Mouse (Mus musculus): ENCODE data around the gene Mypop. TPM values are rescaled to one million over a fixed set of nuclear protein-coding genes. Genes with fewer than 3 reads are reported as not detected.

Gene Mypop
- 3.5 TPM for polyA plus RNA-seq (2017; shearing (Covaris generic))

GRCm38 (mm10) chr7:18990601-18991295 lies at the start of gene Mypop:
Gene Mypop, plus strand, starts transcription at chr7:18991245.

GRCm38 (mm10) chr7:18987100-18987499 lies 3.9 kb upstream of the Mypop start, which contains the start of gene Nanos2:
Gene Nanos2, plus strand, starts transcription at chr7:18987400.

GRCm38 (mm10) chr7:19003902-19004630 lies 13.0 kb downstream of the Mypop start, which contains the start of gene Irf2bp1:
Gene Irf2bp1, plus strand, starts transcription at chr7:19004044.

GRCm38 (mm10) chr7:19023357-19023814 lies 32.3 kb downstream of the Mypop start, which contains the start of gene Foxa3:
Gene Foxa3, minus strand, starts transcription at chr7:19023538.

GRCm38 (mm10) chr7:19024096-19024506 lies 33.1 kb downstream of the Mypop start, which contains the start of gene Sympk:
Gene Sympk, plus strand, starts transcription at chr7:19024377.

Other genes starting within 250 kb of the Mypop start
- gene Psg19, start 192.7 kb upstream of the Mypop start, polyA plus RNA-seq (2017; shearing (Covaris generic)): not detected
- not detected for gene Psg17, start 169.6 kb upstream of the Mypop start, polyA plus RNA-seq (2017; shearing (Covaris generic))
- not detected for gene Mill2, start 151.3 kb upstream of the Mypop start, polyA plus RNA-seq (2017; shearing (Covaris generic))
- gene Pglyrp1, start 119.9 kb upstream of the Mypop start, polyA plus RNA-seq (2017; shearing (Covaris generic)): 257 TPM
- gene Ccdc61, start 80.8 kb upstream of the Mypop start, polyA plus RNA-seq (2017; shearing (Covaris generic)): 36.3 TPM
- not detected for gene Nova2, start 65.4 kb upstream of the Mypop start, polyA plus RNA-seq (2017; shearing (Covaris generic))
- not detected for gene Nanos2, start 3.8 kb upstream of the Mypop start, polyA plus RNA-seq (2017; shearing (Covaris generic))
- gene Irf2bp1, start 12.8 kb downstream of the Mypop start, polyA plus RNA-seq (2017; shearing (Covaris generic)): 4.6 TPM
- gene Foxa3, start 32.3 kb downstream of the Mypop start, polyA plus RNA-seq (2017; shearing (Covaris generic)): not detected
- gene Sympk, start 33.1 kb downstream of the Mypop start, polyA plus RNA-seq (2017; shearing (Covaris generic)): 23.2 TPM
- not detected for gene Rsph6a, start 63.4 kb downstream of the Mypop start, polyA plus RNA-seq (2017; shearing (Covaris generic))
- gene Dmwd, start 85.0 kb downstream of the Mypop start, polyA plus RNA-seq (2017; shearing (Covaris generic)): 0.22 TPM
- 1.0 TPM for gene Dmpk, start 92.6 kb downstream of the Mypop start, polyA plus RNA-seq (2017; shearing (Covaris generic))
- gene Six5, start 103.3 kb downstream of the Mypop start, polyA plus RNA-seq (2017; shearing (Covaris generic)): 0.39 TPM
- not detected for gene Gm4969, start 127.1 kb downstream of the Mypop start, polyA plus RNA-seq (2017; shearing (Covaris generic))
- 27.9 TPM for gene Fbxo46, start 128.6 kb downstream of the Mypop start, polyA plus RNA-seq (2017; shearing (Covaris generic))
- gene Qpctl, start 158.0 kb downstream of the Mypop start, polyA plus RNA-seq (2017; shearing (Covaris generic)): 9.7 TPM
- 51.3 TPM for gene Snrpd2, start 158.5 kb downstream of the Mypop start, polyA plus RNA-seq (2017; shearing (Covaris generic))
- not detected for gene Gipr, start 174.9 kb downstream of the Mypop start, polyA plus RNA-seq (2017; shearing (Covaris generic))
- 31.6 TPM for gene Eml2, start 185.2 kb downstream of the Mypop start, polyA plus RNA-seq (2017; shearing (Covaris generic))
- 0.16 TPM for gene Gpr4, start 221.3 kb downstream of the Mypop start, polyA plus RNA-seq (2017; shearing (Covaris generic))
- 25.4 TPM for gene Opa3, start 237.1 kb downstream of the Mypop start, polyA plus RNA-seq (2017; shearing (Covaris generic))

All from activated CD4-positive, CD25-positive, alpha-beta regulatory T cell, adult 9 weeks (primary cell).